Mouse (Mus musculus) intestine, embryonic 15.5 days (tissue): Measurements from ENCODE around the gene Nacc1. TPM values are rescaled to one million over a fixed set of nuclear protein-coding genes. Genes with fewer than 3 reads are reported as not detected.

Source experiments
- ATAC-seq: fragments of 200-750 bp; cut with Nextera tagmentation; 2 replicates; pipeline ENCODE4 v1.8.0; 2017; ENCODE audit warnings: moderate TSS enrichment, moderate library complexity
- H3K27ac ChIP-seq: fragments of 300-500 bp; sonication (generic); 2 replicates; pipeline ENCODE4 v1.5.1; 2015; ENCODE audit warnings: mild to moderate bottlenecking, inconsistent platforms
- H3K27me3 ChIP-seq: fragments of 300-500 bp; sonication (generic); replicated peaks from 2 replicates; pipeline ENCODE4 v1.6.1; 2015; ENCODE audit warnings: inconsistent platforms
- H3K36me3 ChIP-seq: fragments of 300-500 bp; sonication (generic); 2 replicates; pipeline ENCODE4 v1.6.1; 2015; ENCODE audit warnings: inconsistent platforms
- H3K4me1 ChIP-seq: fragments of 300-500 bp; sonication (generic); replicated peaks from 2 replicates; pipeline ENCODE4 v1.6.1; 2015; ENCODE audit warnings: inconsistent platforms
- H3K4me2 ChIP-seq: fragments of 300-500 bp; sonication (generic); replicated peaks from 2 replicates; pipeline ENCODE4 v1.6.1; 2015; ENCODE audit warnings: mild to moderate bottlenecking, inconsistent platforms
- H3K4me3 ChIP-seq: fragments of 300-500 bp; sonication (generic); replicated peaks from 2 replicates; pipeline ENCODE4 v1.5.1; 2015; ENCODE audit warnings: inconsistent platforms
- H3K9ac ChIP-seq: fragments of 300-500 bp; sonication (generic); 2 replicates; pipeline ENCODE4 v1.6.1; 2015; ENCODE audit warnings: inconsistent platforms
- H3K9me3 ChIP-seq: fragments of 300-500 bp; sonication (generic); 2 replicates; pipeline ENCODE4 v1.6.1; 2016; ENCODE audit warnings: inconsistent platforms
- WGBS: fragments of 180-500 bp; shearing (Covaris S2); methylation state at CpG from one replicate; pipeline ENCODE4 v1.1.7; 2015; 5-methylcytosine and 5-hydroxymethylcytosine counted together
- polyA plus RNA-seq: library from polyadenylated mRNA; unstranded; fragments of >200 nt; fragmentation: Nextera tagmentation; extraction: Ambion mirVana; gene quantifications from 2 replicates; pipeline ENCODE4 v1.2.1, GENCODE M21; 2015

Nacc1 gene
- polyA plus RNA-seq, 1 experiment from 2014 or later, result 14.8 TPM

DNA sequence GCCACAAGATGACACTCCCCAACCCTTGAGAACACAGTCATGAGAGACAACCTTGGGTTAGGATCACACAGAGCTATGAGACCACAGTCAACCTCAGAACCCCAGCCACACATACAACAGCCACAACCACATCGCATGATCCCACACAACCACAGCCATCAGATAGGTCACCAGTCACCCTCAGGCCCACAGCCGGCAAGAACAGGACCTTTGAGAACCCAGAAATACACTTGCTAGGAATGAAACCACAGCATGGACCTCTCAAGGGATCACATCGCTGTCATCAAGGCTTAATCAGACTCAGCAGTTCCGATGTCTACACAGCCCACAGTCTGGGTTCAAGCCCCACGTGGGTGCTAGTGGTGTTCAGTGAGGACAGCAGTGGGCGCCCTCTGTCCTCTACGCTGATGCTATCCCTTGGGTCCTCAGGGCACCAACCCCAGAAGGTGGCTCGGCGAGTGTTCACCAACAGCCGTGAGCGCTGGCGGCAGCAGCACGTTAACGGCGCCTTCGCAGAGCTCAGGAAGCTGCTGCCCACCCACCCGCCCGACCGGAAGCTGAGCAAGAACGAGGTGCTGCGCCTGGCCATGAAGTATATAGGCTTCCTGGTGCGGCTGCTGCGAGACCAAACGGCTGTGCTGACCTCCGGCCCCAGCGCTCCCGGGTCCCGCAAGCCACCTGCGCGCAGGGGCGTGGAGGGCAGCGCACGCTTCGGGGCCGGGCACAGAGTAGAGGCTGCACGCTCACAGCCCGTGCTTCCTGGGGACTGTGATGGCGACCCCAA lies 16.0 kb upstream of the Nacc1 start:
- peaks cover 41% of the 10 kb centered on the region for H3K4me1 ChIP-seq
- H3K4me3 ChIP-seq, result peak overlapping the region; percentile 13
- ATAC-seq, result 0 out of 2 replicates have a peak, but pooled peaks have one; percentile 3
- peaks cover 71% of the 10 kb centered on the region for H3K27me3 ChIP-seq
- H3K27ac ChIP-seq, result no peak overlapping the region
- H3K36me3 ChIP-seq, result 0 out of 2 replicates have a peak, but pooled peaks cover 5% of the 10 kb centered on the region
- no peak overlapping the region for H3K9ac ChIP-seq
- no peaks in the 10 kb centered on the region for H3K9me3 ChIP-seq
- 14% methylated on average over 38 of the region's 38 CpGs for WGBS
- H3K4me2 ChIP-seq, result peak overlapping the region; percentile 54

DNA sequence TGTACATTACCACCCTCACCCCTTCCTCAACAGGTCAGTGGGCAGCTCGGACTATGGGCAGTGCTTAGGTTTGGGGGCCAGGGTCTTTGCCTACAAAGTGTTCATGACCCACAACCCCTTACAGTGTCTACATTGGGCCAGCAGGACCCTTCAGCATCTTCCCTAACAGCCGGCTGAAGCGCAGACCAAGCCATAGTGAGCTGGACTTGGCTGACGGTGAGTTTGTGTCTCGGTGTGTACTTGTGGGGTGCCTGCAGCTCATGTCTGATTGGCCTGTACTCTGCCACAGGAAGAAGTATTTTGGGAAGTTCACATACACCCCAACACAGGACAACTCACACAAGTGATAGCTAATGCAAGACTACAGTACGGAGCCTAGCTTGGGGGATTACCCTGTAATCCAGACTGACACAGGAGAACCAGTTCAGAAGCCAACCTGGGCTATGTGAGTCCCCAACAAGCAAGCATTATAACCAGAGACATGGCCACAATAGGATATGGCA lies 15.4 kb upstream of the Nacc1 start:
- H3K9me3 ChIP-seq, result no peaks in the 10 kb centered on the region
- H3K4me1 ChIP-seq, result peaks cover 38% of the 10 kb centered on the region
- H3K27ac ChIP-seq, result no peak overlapping the region
- no peak overlapping the region for H3K9ac ChIP-seq
- peak overlapping the region; percentile 54 for H3K4me2 ChIP-seq
- 0 out of 2 replicates have a peak, but pooled peaks cover 11% of the 10 kb centered on the region for H3K36me3 ChIP-seq
- H3K27me3 ChIP-seq, result peaks cover 66% of the 10 kb centered on the region
- H3K4me3 ChIP-seq, result 0 out of 2 replicates have a peak overlapping the region, but pooled peaks have one; percentile 21
- no peak for ATAC-seq
- 85% methylated on average over 6 of the region's 6 CpGs for WGBS

DNA sequence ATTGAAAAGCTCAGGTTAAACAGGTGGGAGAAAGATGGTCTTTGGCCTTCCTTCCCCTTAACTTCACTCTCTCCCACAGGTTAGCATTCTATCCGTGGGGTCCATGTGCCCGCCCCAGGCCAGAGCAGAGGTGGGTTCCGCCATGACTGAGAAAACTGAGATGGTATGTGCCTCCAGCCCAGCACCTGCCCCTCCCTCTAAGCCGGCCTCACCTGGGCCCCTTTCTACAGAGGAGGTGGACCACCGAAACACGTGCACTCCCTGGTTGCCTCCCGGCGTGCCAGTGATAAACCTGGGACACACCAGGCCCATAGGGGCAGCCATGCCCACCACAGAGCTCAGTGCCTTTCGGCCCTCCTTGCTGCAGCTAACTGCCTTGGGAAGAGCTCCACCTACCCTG lies 14.9 kb upstream of the Nacc1 start:
- Histone ChIP-seq H3K9ac (no peak overlapping the region), H3K27ac (no peak overlapping the region), H3K36me3 (peaks cover 14% of the 10 kb centered on the region; the same call in 1 of the 2 replicates), H3K4me2 (peak overlapping the region; percentile 31), H3K9me3 (no peaks in the 10 kb centered on the region), H3K4me3 (peak overlapping the region; percentile 21; the same call in 1 of the 2 replicates), H3K4me1 (peaks cover 33% of the 10 kb centered on the region), H3K27me3 (peaks cover 61% of the 10 kb centered on the region)
- 75% methylated on average over 9 of the region's 9 CpGs for WGBS
- no peak for ATAC-seq

DNA sequence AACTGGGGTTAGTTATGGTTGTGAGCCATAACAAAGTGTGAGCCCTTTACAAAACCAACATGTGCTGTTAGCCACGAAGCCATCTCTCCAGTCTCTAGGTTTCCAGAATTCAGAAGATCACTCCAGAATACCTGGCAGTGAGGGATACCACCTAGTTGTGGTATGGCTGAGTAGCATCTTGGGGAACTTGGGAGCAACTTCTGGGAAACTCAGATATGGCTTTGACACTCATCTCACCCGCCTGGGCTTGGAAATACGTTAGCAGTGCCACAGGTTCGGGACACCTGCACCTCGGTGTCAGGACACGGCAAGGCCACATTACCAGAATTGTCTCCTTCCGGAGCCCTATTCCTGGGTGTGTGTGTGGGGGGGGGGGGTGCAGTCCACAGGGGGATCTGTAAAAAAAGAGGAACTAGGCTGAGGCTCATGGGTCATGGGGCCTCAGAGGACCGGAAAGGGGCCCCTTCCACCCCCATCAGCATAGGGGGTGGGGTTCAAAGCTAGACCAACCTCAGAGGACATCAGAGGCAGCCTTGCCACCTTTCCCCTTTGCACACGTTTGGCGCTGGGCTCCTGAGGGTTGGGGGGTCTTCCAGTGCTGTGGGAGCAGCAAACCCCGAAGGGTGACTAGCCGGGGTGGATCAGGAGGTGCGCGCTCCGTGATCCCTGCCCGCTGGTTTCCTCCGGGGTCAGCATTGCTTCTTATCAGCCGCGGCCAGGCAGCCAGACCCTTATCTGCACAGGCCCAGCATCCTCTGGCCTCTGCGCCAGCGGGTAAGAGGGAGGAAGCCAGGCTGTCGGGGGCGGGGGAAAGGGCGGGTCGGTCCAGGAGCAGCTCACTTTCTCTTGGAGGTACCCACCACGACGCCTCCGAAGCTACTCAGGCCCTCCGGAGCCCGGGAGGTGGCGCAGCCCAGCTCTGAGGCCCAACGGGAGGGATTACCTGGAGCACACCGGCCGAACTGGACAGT lies 13.6 kb upstream of the Nacc1 start, which contains the start of gene Lyl1:
Gene Lyl1 (plus strand): TSS at position 517 of the 971 bp plus-strand sequence.
- Histone ChIP-seq H3K27me3 (peaks cover 49% of the 10 kb centered on the region), H3K4me1 (peaks cover 21% of the 10 kb centered on the region), H3K4me3 (peak within 1 kb of the TSS; percentile 21), H3K4me2 (peak within 1 kb of the TSS; percentile 31), H3K9me3 (no peaks in the 10 kb centered on the region), H3K27ac (peak within 1 kb of the TSS; percentile 51; the same call in 1 of the 2 replicates), H3K36me3 (peaks cover 27% of the 10 kb centered on the region; the same call in 1 of the 2 replicates), H3K9ac (no peak within 1 kb of the TSS)
- 9% methylated on average over 34 of the region's 34 CpGs for WGBS
- peak; percentile 67 for ATAC-seq

DNA sequence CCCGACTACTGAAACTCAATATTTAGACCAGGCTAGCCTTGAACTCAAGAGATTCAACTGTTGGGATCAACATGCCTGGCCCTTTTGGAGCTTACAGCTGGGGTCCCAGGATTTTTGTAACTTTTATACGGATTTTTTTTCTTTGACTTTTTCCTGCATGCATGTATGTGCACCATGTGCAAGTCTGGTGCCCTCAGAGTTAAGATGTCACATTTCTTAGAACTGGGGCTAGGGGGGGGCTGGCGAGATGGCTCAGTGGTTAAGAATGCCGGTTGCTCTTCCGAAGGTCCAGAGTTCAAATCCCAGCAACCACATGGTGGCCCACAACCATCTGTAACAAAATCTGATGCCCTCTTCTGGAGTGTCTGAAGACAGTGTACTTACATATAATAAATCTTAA lies 12.9 kb upstream of the Nacc1 start:
- H3K9me3 ChIP-seq, result no peaks in the 10 kb centered on the region
- H3K4me2 ChIP-seq, result no peak overlapping the region
- peaks cover 19% of the 10 kb centered on the region for H3K4me1 ChIP-seq
- H3K4me3 ChIP-seq, result no peak overlapping the region
- H3K9ac ChIP-seq, result no peak overlapping the region
- H3K36me3 ChIP-seq, result peaks cover 29% of the 10 kb centered on the region; the same call in 1 of the 2 replicates
- H3K27me3 ChIP-seq, result peaks cover 46% of the 10 kb centered on the region
- 82% methylated on average over 5 of the region's 5 CpGs for WGBS
- no peak overlapping the region for H3K27ac ChIP-seq
- ATAC-seq, result no peak

DNA sequence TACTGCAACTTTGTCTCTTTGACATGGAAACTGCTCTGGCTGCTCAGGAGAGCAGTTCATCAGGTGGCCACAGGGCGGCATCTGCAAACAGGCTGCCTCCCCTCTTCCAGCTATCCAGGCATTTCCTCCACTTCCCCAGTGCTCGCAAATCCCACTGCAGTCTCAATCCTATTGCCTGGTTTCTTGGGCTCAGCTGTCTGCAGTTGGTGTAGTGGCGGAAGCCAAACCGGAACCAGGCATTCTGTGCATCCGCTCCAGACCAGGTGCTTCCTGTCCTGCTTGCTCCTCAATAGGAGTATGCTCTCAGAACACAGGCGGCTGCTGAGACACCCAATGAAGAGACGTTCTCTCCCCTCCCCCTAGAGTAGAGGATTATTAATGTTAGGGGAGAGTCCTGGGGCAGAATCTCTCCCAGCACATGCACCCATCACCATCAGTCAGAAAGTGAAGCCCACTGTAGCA lies 12.2 kb upstream of the Nacc1 start:
- peak overlapping the region; percentile 37; the same call in 1 of the 2 replicates for H3K27ac ChIP-seq
- peaks cover 40% of the 10 kb centered on the region for H3K27me3 ChIP-seq
- H3K4me3 ChIP-seq, result no peak overlapping the region
- peak; percentile 15; the same call in 1 of the 2 replicates for ATAC-seq
- H3K36me3 ChIP-seq, result peaks cover 35% of the 10 kb centered on the region
- 56% methylated on average over 7 of the region's 7 CpGs for WGBS
- no peak overlapping the region for H3K4me2 ChIP-seq
- H3K4me1 ChIP-seq, result peaks cover 12% of the 10 kb centered on the region
- no peaks in the 10 kb centered on the region for H3K9me3 ChIP-seq
- H3K9ac ChIP-seq, result no peak overlapping the region

DNA sequence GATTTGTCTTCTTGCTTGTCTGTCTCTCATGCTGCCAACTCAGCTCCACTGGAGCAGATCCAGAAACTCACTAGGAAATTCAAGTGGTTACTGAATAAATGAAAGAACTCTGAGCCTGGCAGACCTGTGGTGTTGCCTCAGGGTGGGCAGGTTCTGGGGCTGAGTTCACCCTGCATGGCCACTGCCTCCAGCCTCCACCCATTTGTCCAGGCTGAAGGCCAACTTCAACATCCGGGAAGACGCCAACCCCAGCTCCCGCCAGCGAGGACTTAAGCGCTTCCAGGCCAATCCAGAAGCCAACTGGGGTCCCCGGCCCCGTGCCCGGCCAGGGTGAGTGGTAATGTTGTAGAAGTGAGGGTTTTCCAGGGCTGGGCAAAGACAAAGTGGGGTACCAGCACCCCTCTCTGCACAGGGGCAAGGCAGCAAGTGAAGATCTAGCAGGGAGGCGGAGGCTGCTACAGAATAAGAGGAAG lies 11.3 kb upstream of the Nacc1 start:
- Histone ChIP-seq H3K27me3 (peaks cover 31% of the 10 kb centered on the region), H3K4me3 (no peak overlapping the region), H3K4me1 (peaks cover 10% of the 10 kb centered on the region; the same call in 1 of the 2 replicates), H3K9ac (no peak overlapping the region), H3K27ac (0 out of 2 replicates have a peak overlapping the region, but pooled peaks have one; percentile 37), H3K9me3 (no peaks in the 10 kb centered on the region), H3K36me3 (peaks cover 35% of the 10 kb centered on the region), H3K4me2 (no peak overlapping the region)
- 80% methylated on average over 9 of the region's 9 CpGs for WGBS
- ATAC-seq, result no peak

DNA sequence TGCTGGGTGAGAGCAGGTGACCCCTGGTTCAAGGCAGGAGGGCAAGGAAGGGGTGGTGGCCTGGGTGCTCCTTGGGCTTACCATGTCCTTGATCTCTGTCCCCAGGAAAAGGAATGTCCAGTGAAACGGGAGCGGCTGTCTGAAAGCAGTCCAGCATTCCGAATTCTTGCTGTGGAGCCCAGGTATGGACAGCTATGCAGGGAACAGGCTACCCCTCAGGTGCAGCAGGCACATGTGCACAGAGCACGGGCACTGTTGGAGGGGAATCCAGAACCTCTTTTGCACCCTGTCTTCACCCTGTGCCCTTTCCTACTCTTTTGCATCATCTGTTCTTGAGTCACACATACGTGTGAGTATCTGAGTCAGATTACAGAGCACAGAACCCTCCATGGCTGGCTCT lies 10.6 kb upstream of the Nacc1 start:
- ATAC-seq, result no peak
- WGBS, result 84% methylated on average over 5 of the region's 5 CpGs

DNA sequence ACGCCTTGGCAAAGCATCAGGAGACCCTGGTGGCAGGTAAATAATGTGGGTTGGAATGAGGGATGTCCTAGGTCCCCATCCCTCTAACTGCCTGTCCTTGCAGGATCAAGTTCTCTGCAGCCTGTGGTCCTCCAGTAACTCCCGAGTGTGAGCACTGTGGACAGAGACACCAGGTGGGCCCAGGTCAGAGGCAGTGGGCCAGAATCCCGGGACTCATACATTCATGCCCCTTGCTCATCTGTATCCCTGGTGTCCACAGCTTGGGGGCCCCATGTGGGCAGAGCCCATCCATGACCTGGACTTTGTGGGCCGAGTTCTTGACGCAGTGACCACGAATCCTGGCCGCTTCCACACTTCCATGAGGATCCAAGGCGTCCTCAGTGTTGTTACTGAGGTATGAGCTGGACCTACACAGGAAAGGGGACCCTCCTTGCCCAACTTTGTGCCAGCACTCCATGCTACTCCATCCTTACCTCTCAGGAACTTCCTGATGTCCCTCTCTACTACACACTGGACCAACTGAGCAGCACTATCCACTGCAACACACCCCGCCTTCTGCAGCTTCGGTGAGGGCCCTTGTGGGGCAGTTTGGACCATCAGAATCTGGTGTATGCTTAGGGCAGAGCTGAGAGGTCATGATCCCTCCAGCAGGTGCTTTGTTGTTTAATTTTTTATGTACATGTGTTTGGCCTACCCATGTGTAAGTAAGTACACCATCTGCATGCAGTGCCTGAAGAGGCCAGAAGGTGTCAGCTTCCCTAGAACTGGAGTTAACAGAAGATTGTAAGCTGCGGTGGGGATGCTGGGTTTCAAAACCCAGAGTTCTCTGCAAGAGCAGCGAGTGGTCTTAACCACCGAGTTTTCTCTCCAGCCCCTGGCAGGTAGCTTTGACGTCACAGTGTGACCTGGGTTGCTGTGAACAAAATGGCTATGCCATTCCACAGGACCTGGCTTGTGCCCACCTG lies 9.8 kb upstream of the Nacc1 start:
- no peak overlapping the region for H3K4me3 ChIP-seq
- H3K27me3 ChIP-seq, result peaks cover 16% of the 10 kb centered on the region
- no peak overlapping the region for H3K9ac ChIP-seq
- ATAC-seq, result no peak
- peaks cover 35% of the 10 kb centered on the region for H3K36me3 ChIP-seq
- H3K27ac ChIP-seq, result no peak overlapping the region
- 86% methylated on average over 14 of the region's 14 CpGs for WGBS
- H3K4me1 ChIP-seq, result peaks cover 10% of the 10 kb centered on the region; the same call in 1 of the 2 replicates
- no peak overlapping the region for H3K4me2 ChIP-seq
- H3K9me3 ChIP-seq, result no peaks in the 10 kb centered on the region

More for the DNA sequence above, 10.6 kb upstream of the Nacc1 start:
- Histone ChIP-seq H3K9me3 (no peaks in the 10 kb centered on the region), H3K4me2 (no peak overlapping the region), H3K4me3 (no peak overlapping the region), H3K4me1 (peaks cover 10% of the 10 kb centered on the region; the same call in 1 of the 2 replicates), H3K36me3 (peaks cover 35% of the 10 kb centered on the region), H3K27ac (no peak overlapping the region), H3K9ac (no peak overlapping the region), H3K27me3 (peaks cover 24% of the 10 kb centered on the region)

DNA sequence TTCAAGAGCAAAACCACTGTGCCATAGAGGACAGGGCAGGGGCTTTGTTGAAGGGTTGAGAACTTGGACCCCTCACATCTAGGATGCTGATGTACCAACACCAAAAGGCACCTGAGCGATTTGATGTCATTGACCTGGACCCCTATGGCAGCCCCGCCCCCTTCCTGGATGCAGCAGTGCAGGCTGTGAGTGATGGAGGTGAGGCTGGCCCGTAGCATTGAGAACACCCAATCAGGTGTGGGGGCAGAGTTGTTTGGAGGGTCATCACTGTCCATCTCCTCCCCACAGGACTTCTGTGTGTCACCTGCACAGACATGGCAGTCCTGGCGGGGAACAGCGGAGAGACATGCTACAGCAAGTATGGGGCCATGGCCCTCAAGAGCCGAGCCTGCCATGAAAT lies 7.5 kb upstream of the Nacc1 start:
- no peak for ATAC-seq
- Histone ChIP-seq H3K9me3 (no peaks in the 10 kb centered on the region), H3K36me3 (peaks cover 38% of the 10 kb centered on the region), H3K27ac (no peak overlapping the region), H3K4me1 (0 out of 2 replicates have a peak, but pooled peaks cover 3% of the 10 kb centered on the region), H3K27me3 (no peaks in the 10 kb centered on the region), H3K4me3 (no peak overlapping the region), H3K4me2 (no peak overlapping the region), H3K9ac (no peak overlapping the region)
- whole genome bisulfite sequencing, result 91% methylated on average over 6 of the region's 6 CpGs

DNA sequence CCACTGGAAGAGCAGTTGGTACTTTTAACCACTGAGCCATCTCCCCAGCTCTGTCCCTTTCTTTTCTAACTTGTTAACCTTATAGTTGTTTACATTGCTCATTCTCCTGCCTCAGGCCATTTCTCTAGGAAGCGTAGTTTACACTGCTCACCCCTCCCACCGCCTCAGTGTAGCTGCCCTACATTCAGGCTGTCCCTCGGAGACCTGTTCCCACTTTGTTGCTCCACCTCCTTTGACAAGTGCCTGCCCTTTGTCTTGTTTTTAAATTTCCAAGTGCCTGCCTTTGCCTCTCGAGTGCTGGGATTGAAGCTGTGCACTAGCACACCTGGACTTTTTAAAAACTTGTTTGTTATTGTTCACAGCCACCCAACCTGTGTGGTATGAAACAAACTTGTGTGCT lies 5.7 kb upstream of the Nacc1 start:
- Histone ChIP-seq H3K4me3 (no peak overlapping the region), H3K9me3 (no peaks in the 10 kb centered on the region), H3K4me1 (peaks cover 10% of the 10 kb centered on the region; the same call in 1 of the 2 replicates), H3K27me3 (no peaks in the 10 kb centered on the region), H3K4me2 (no peak overlapping the region), H3K36me3 (peaks cover 31% of the 10 kb centered on the region), H3K9ac (no peak overlapping the region), H3K27ac (no peak overlapping the region)
- ATAC-seq, result no peak
- WGBS, result 53% methylated on average over 4 of the region's 4 CpGs
